Mouse (Mus musculus): ENCODE data around the gene Prkce. TPM values are rescaled to one million over a fixed set of nuclear protein-coding genes. Genes with fewer than 3 reads are reported as not detected.

The Prkce gene
- polyA plus RNA-seq, 1 experiment, result 1.9 TPM

DNA sequence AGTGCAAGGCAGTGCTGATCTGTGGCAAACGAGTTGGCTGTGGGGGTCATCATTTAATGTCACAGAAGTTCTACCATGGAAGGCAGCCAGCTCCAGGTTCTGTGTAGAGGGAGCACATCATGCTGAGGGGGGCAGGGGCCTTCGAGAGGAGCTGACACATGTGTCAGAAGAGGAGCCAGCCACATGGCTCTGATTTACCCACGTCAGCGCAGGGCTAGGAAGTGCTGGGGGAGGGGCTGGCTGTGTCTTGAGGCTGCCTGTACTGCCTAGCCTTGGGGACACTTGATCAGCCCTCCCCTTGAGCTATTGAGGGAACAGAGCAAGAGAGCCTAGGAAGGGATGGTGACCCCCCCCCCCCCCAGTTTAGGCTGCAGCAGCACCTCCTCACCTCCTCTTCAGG is 103.7 kb downstream of the Prkce start:
- Histone ChIP-seq H3K79me2 (ENCODE audit: control insufficient read depth, insufficient read depth) (no peaks in the 10 kb centered on the region), H3K36me3 (ENCODE audit: control insufficient read depth, insufficient read depth) (no peaks in the 10 kb centered on the region), H3ac (ENCODE audit: control insufficient read depth, insufficient read length) (no peak overlapping the region), H3K4me2 (ENCODE audit: low read depth) (no peak overlapping the region), H3K27me3 (ENCODE audit: control insufficient read depth, insufficient read depth, insufficient read length) (no peaks in the 10 kb centered on the region), H3K4me3 (no peak overlapping the region)
- TF ChIP-seq POLR2AphosphoS2 (IDR thresholded peaks at IDR 0.05; ENCODE audit: insufficient read length, low read depth) (no peak), E2F4 (IDR thresholded peaks at IDR 0.05; ENCODE audit: insufficient read depth) (no peak), TCF3 (IDR thresholded peaks at IDR 0.05; ENCODE audit: insufficient read length, low read depth) (no peak), SRF (IDR thresholded peaks at IDR 0.05; ENCODE audit: control insufficient read depth, insufficient read length, low read depth) (no peak), MAX (IDR thresholded peaks at IDR 0.05; ENCODE audit: low read depth) (no peak), USF1 (IDR thresholded peaks at IDR 0.05; ENCODE audit: low read depth) (no peak), TCF12 (IDR thresholded peaks at IDR 0.05; ENCODE audit: insufficient read depth, poor library complexity, severe bottlenecking) (no peak), MYOG (IDR thresholded peaks at IDR 0.05; ENCODE audit: control insufficient read depth in 1 of 3, insufficient read depth in 1 of 3, insufficient read length in 2 of 3, low read depth in 2 of 3) (no peak), MYOD1 (IDR thresholded peaks at IDR 0.05; ENCODE audit: control insufficient read depth in 1 of 3, insufficient read length in 2 of 3, low read depth in 2 of 3) (no peak)

DNA sequence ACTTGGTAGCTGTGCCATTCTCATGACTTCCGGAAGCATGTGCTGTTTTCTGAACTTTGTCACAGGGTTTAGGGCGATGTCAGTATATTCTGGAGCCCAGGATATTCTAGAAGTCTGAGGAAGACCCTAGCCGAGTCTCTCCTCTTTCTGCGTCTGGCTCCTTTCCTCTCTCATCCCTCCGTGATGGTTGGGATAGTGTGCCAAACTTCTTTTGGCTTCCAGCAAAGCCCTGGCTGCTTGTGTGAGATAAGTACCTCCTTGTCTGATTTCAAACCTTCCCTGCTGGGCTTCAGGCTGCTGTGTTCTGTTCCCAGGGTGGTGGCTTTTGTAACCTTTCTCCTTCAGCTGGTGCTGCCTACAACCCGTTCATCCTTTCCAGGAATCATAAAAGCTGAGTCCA is 105.4 kb downstream of the Prkce start:
- Histone ChIP-seq H3K4me3 (no peak overlapping the region), H3K79me2 (ENCODE audit: control insufficient read depth, insufficient read depth) (no peaks in the 10 kb centered on the region), H3K27me3 (ENCODE audit: control insufficient read depth, insufficient read depth, insufficient read length) (no peaks in the 10 kb centered on the region), H3K36me3 (ENCODE audit: control insufficient read depth, insufficient read depth) (no peaks in the 10 kb centered on the region), H3K4me2 (ENCODE audit: low read depth) (no peak overlapping the region), H3ac (ENCODE audit: control insufficient read depth, insufficient read length) (no peak overlapping the region)
- TF ChIP-seq TCF3 (IDR thresholded peaks at IDR 0.05; ENCODE audit: insufficient read length, low read depth), result no peak
- no peak for TF ChIP-seq SRF (IDR thresholded peaks at IDR 0.05; ENCODE audit: control insufficient read depth, insufficient read length, low read depth)

DNA sequence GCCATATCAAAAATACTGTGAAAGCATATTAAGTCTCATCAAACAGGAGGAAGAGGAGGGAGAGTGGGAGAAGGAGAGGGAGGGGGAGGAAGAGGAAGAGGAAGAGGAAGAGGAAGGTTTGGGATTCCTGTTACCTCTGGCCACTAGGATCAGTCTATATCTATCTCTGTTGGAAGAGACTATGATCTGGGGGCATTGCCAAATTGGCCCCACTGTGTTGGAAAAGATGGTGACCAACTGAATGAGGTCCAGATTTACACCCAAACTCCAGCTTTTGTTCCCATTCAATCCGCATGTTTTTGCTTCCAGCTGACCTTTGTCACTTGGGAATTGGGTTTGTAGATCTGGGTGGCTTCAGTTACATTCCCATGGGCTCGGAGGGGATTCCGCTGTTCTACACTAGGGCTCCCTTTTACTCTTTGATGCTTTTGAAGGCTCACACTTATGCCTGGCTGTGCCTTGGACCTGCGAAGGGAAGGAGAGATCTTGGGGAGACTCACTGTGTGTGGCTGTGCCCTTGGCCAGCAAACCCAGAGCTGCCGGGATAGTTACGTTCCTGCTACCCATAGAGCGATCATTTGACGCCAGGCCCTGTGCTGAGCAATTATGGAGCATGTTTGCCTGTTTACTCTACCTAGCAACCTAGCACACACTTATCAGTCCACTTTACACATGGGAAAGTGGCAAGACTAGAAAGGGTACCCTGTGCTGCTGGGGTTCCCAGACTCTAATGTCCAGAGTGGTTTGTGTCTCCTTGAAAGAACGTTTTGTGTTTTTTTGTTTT is 106.2 kb downstream of the Prkce start:
- Histone ChIP-seq H3K36me3 (ENCODE audit: control insufficient read depth, insufficient read depth) (no peaks in the 10 kb centered on the region), H3K4me3 (no peak overlapping the region), H3K27me3 (ENCODE audit: control insufficient read depth, insufficient read depth, insufficient read length) (no peaks in the 10 kb centered on the region), H3K4me2 (ENCODE audit: low read depth) (no peak overlapping the region), H3ac (ENCODE audit: control insufficient read depth, insufficient read length) (no peak overlapping the region), H3K79me2 (ENCODE audit: control insufficient read depth, insufficient read depth) (no peaks in the 10 kb centered on the region)
- TF ChIP-seq E2F4 (IDR thresholded peaks at IDR 0.05; ENCODE audit: insufficient read depth) (no peak), TCF3 (IDR thresholded peaks at IDR 0.05; ENCODE audit: insufficient read length, low read depth) (no peak)

DNA sequence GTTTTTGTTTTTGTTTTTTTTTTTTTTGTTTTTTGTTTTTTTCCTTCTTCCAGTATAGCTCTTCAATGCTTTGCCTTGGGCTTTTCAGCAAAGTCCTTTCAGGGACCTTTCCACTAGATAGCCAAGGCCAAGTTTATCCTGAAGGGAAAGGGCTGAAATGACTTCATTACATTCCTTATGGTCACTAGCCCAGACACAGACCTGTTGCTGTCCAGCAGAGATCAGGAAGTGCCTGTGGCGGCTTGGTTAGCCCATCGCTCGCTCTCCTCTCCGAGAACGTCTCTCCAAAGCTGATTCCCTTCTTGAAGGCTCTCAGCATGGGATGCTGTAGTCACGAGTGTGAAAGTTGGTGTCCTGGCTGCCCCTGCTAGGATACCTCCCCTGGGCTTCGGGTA is 106.8 kb downstream of the Prkce start:
- no peaks in the 10 kb centered on the region for H3K27me3 ChIP-seq (ENCODE audit: control insufficient read depth, insufficient read depth, insufficient read length)
- H3K4me2 ChIP-seq (ENCODE audit: low read depth), result no peak overlapping the region
- H3K36me3 ChIP-seq (ENCODE audit: control insufficient read depth, insufficient read depth), result no peaks in the 10 kb centered on the region
- H3K4me3 ChIP-seq, result no peak overlapping the region
- no peaks in the 10 kb centered on the region for H3K79me2 ChIP-seq (ENCODE audit: control insufficient read depth, insufficient read depth)
- H3ac ChIP-seq (ENCODE audit: control insufficient read depth, insufficient read length), result no peak overlapping the region
- TF ChIP-seq USF1 (IDR thresholded peaks at IDR 0.05; ENCODE audit: low read depth) (no peak), POLR2AphosphoS2 (IDR thresholded peaks at IDR 0.05; ENCODE audit: insufficient read length, low read depth) (no peak), E2F4 (IDR thresholded peaks at IDR 0.05; ENCODE audit: insufficient read depth) (no peak), SRF (IDR thresholded peaks at IDR 0.05; ENCODE audit: control insufficient read depth, insufficient read length, low read depth) (no peak), MYOD1 (IDR thresholded peaks at IDR 0.05; ENCODE audit: control insufficient read depth in 1 of 3, insufficient read length in 2 of 3, low read depth in 2 of 3) (no peak), TCF12 (IDR thresholded peaks at IDR 0.05; ENCODE audit: insufficient read depth, poor library complexity, severe bottlenecking) (no peak), CEBPB (IDR thresholded peaks at IDR 0.05; ENCODE audit: insufficient read depth, poor library complexity, severe bottlenecking) (no peak), MAX (IDR thresholded peaks at IDR 0.05; ENCODE audit: low read depth) (no peak), REST (IDR thresholded peaks at IDR 0.05; ENCODE audit: insufficient read depth, insufficient read length) (no peak), POLR2A (IDR thresholded peaks at IDR 0.05; ENCODE audit: insufficient read length, low read depth) (no peak), TCF3 (IDR thresholded peaks at IDR 0.05; ENCODE audit: insufficient read length, low read depth) (no peak)

DNA sequence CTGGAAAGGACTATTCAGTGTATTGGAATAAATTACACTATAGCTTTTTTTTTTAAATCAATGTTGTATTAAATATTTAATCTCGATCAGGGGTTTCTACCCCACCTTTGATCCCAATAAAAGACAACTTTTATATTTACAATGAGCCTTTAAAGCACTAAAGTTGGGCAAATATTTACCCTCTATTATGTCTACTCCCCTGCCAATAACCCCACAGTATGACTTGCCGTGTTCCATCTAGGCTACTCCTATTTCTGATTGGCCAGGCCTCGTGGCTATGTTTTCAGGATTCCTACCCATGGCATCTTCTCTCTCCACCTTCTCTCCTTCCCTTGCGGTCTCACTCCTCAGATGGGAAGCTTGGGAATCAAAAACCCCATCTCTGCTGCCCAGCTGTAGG is 108.8 kb downstream of the Prkce start:
- Histone ChIP-seq H3K36me3 (ENCODE audit: control insufficient read depth, insufficient read depth) (no peaks in the 10 kb centered on the region), H3K4me2 (ENCODE audit: low read depth) (no peak overlapping the region), H3K79me2 (ENCODE audit: control insufficient read depth, insufficient read depth) (no peaks in the 10 kb centered on the region), H3K27me3 (ENCODE audit: control insufficient read depth, insufficient read depth, insufficient read length) (no peaks in the 10 kb centered on the region), H3ac (ENCODE audit: control insufficient read depth, insufficient read length) (no peak overlapping the region), H3K4me3 (no peak overlapping the region)
- TF ChIP-seq MYOD1 (IDR thresholded peaks at IDR 0.05; ENCODE audit: control insufficient read depth in 1 of 3, insufficient read length in 2 of 3, low read depth in 2 of 3) (no peak), E2F4 (IDR thresholded peaks at IDR 0.05; ENCODE audit: insufficient read depth) (no peak), REST (IDR thresholded peaks at IDR 0.05; ENCODE audit: insufficient read depth, insufficient read length) (no peak)
